11 mouse cellular contexts compared by ENCODE assay signal in the genomic region with DNA sequence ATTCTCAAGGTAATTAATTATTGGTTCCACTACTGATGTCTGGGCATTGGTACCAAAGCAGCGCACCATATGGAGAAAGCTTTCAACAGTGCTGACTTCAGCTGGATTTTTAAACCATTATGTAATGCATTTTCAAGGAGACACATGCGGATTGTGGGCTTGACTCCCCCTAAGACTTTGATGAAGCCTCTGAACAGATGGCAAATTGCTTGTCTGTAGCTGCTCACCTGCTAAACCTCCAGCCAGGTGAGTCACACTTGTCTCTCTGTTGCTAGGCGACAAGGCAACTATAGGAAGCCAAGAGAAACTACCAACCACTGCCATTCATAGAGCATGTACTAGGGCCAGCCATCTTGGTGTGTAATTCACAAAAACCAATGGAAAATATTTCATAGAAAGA.
"Had no signal": no experiment of that assay in that cellular context is flagged by ENCODE, and none has a peak within 500 bp of the region (broad histone marks: within the 10 kb centered on the region; RNA-seq: fewer than 3 reads in every experiment).

No protein-coding gene starts in this region.

- H3K4me1 ChIP-seq: neural tube, embryonic 15.5 days had no signal

- H3K4me3 ChIP-seq: limb, embryonic 12.5 days; midbrain, embryonic 12.5 days; myocyte; neural tube, embryonic 15.5 days had no signal

- H3K27me3 ChIP-seq: limb, embryonic 12.5 days; midbrain, embryonic 12.5 days; neural tube, embryonic 15.5 days had no signal

- H3K9me3 ChIP-seq: limb, embryonic 12.5 days; midbrain, embryonic 12.5 days; neural tube, embryonic 15.5 days had no signal

- H3K9ac ChIP-seq: limb, embryonic 12.5 days; liver, embryonic 14.5 days; midbrain, embryonic 12.5 days; neural tube, embryonic 15.5 days had no signal

- H3K27ac ChIP-seq: limb, embryonic 12.5 days; liver, embryonic 14.5 days; midbrain, embryonic 12.5 days; neural tube, embryonic 15.5 days had no signal

- DNase-seq: kidney, postnatal 36 days; layer of hippocampus, adult 9-11 months; layer of hippocampus, postnatal 36 days; lung, adult 18-20 months; right cerebral cortex, postnatal 14 days; thymus, postnatal 36 days had no signal

- H3K4me2 ChIP-seq: limb, embryonic 12.5 days; midbrain, embryonic 12.5 days; neural tube, embryonic 15.5 days had no signal
